Mouse (Mus musculus): ENCODE measurements at regions not wholly inside any gene's neighbourhood (a gene's known extent, or its start where the extent isn't known, plus 50 kb on each side); places are given as distances from the start of the nearest gene placed in this dataset.

GRCm38 (mm10) chr11:71390151-71390550 is 159.6 kb upstream of the Nlrp1b start:
- TF ChIP-seq CTCF (IDR thresholded peaks at IDR 0.05; ENCODE audit: low read depth, low read length): no peak
- no peak for TF ChIP-seq POLR2A (IDR thresholded peaks at IDR 0.05; ENCODE audit: borderline replicate concordance, low read depth, low read length)
